Mouse (Mus musculus) neural tube, embryonic 11.5 days (tissue): Measurements from ENCODE around the gene Zbtb7b. TPM values are rescaled to one million over a fixed set of nuclear protein-coding genes. Genes with fewer than 3 reads are reported as not detected.

Source experiments
- ATAC-seq: fragments of 200-750 bp; cut with Nextera tagmentation; 2 replicates; pipeline ENCODE4 v1.8.0; 2017; ENCODE audit warnings: moderate number of reproducible peaks, mild to moderate bottlenecking, moderate TSS enrichment, moderate library complexity; ENCODE audit not compliant: insufficient read depth, low FRiP score, low TSS enrichment
- DNase-seq: peaks from one replicate; pipeline ENCODE4 v3.0.0-alpha.2; 2015; ENCODE audit warnings: low spot score
- H3K27ac ChIP-seq: fragments of 300-500 bp; sonication (generic); 2 replicates; pipeline ENCODE4 v1.5.1; 2014; ENCODE audit warnings: low read depth, mild to moderate bottlenecking, low read length
- H3K27me3 ChIP-seq: fragments of 300-500 bp; sonication (generic); 2 replicates; pipeline ENCODE4 v1.6.1; 2014; ENCODE audit warnings: mild to moderate bottlenecking, low read length, mixed read lengths; ENCODE audit not compliant: control insufficient read depth, insufficient read depth
- H3K36me3 ChIP-seq: fragments of 300-500 bp; sonication (generic); 2 replicates; pipeline ENCODE4 v1.6.1; 2014; ENCODE audit warnings: mild to moderate bottlenecking, low read length, moderate library complexity, mixed read lengths; ENCODE audit not compliant: control insufficient read depth, insufficient read depth
- H3K4me1 ChIP-seq: fragments of 300-500 bp; sonication (generic); 2 replicates; pipeline ENCODE4 v1.6.1; 2014; ENCODE audit warnings: low read length, mixed read lengths; ENCODE audit not compliant: control insufficient read depth, insufficient read depth
- H3K4me2 ChIP-seq: fragments of 300-500 bp; sonication (generic); 2 replicates; pipeline ENCODE4 v1.6.1; 2014; ENCODE audit warnings: low read depth, mild to moderate bottlenecking, moderate library complexity
- H3K4me3 ChIP-seq: fragments of 300-500 bp; sonication (generic); 2 replicates; pipeline ENCODE4 v1.5.1; 2014; ENCODE audit warnings: low read depth, low read length
- H3K9ac ChIP-seq: fragments of 300-500 bp; sonication (generic); 2 replicates; pipeline ENCODE4 v1.6.1; 2014; ENCODE audit warnings: mild to moderate bottlenecking, low read length
- H3K9me3 ChIP-seq: fragments of 300-500 bp; sonication (generic); 2 replicates; pipeline ENCODE4 v1.6.1; 2016; ENCODE audit warnings: low read length; ENCODE audit not compliant: control insufficient read depth
- WGBS: fragments of 180-500 bp; shearing (Covaris S2); extraction: QIAGEN DNeasy Blood & Tissue Kit; methylation state at CpG from one replicate; pipeline ENCODE4 v1.1.7; 2014; 5-methylcytosine and 5-hydroxymethylcytosine counted together
- polyA plus RNA-seq: library from polyadenylated mRNA; unstranded; fragments of >200 nt; fragmentation: Nextera tagmentation; extraction: Ambion mirVana; gene quantifications from 2 replicates; pipeline ENCODE4 v1.2.1, GENCODE M21; 2014

Gene Zbtb7b
- polyA plus RNA-seq, 1 experiment from 2014 or later: 0.25 TPM

DNA sequence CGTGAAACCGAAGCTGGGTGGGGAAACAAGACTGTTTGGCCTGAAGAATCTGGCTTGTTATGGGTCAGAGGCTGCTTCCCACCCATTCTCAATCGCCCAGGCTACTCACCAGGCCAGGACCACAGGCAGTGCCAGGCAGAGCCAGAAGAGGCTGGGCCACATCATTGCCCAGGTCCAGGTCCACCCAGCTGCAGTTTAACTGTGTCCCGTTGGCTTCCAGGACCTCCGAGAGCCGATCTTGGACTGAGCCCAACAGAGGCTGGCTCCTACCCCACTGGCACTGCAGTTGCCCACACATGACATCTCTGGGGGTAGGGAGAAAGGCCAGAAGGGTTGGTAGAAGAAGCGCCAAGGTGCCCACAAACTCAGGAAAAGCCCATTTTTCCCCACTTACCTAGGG, 51.3 kb downstream of the Zbtb7b start:
- Histone ChIP-seq H3K4me3 (no peak overlapping the region), H3K9ac (no peak overlapping the region), H3K4me1 (peaks cover 14% of the 10 kb centered on the region), H3K27me3 (peaks cover 4% of the 10 kb centered on the region; the same call in 1 of the 2 replicates), H3K36me3 (peaks cover 2% of the 10 kb centered on the region; the same call in 1 of the 2 replicates), H3K4me2 (no peak overlapping the region), H3K9me3 (no peaks in the 10 kb centered on the region), H3K27ac (no peak overlapping the region)
- DNase-seq (no peak), ATAC-seq (no peak)
- 84% methylated on average over 7 of the region's 7 CpGs for WGBS

DNA sequence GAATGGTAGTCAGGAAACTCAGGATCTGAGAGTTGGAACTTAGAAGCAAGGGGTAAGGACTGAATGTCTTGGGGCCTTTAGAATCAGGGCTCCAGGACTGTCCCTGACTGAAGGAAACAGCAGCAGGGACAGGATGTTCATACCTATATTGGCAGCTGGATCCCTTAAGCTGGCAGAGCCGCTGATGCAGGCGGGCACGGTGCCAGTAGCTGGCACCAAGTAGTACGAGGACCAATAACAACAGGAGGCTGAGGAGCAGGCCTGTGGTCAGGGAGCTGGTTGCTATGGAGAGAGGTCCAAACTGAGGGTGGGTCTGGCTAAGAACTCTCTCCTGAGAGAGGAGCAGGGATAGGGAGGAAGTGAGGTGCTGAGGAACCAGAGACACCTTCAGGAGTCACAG, 52.8 kb downstream of the Zbtb7b start:
- DNase-seq (no peak), ATAC-seq (no peak)
- H3K27ac ChIP-seq: no peak overlapping the region
- WGBS: 94% methylated on average over 4 of the region's 4 CpGs
- peaks cover 16% of the 10 kb centered on the region for H3K4me1 ChIP-seq
- H3K36me3 ChIP-seq: peaks cover 2% of the 10 kb centered on the region; the same call in 1 of the 2 replicates
- H3K4me3 ChIP-seq: no peak overlapping the region
- no peaks in the 10 kb centered on the region for H3K27me3 ChIP-seq
- no peak overlapping the region for H3K4me2 ChIP-seq
- no peak overlapping the region; the same call in 1 of the 2 replicates for H3K9ac ChIP-seq
- no peaks in the 10 kb centered on the region for H3K9me3 ChIP-seq

DNA sequence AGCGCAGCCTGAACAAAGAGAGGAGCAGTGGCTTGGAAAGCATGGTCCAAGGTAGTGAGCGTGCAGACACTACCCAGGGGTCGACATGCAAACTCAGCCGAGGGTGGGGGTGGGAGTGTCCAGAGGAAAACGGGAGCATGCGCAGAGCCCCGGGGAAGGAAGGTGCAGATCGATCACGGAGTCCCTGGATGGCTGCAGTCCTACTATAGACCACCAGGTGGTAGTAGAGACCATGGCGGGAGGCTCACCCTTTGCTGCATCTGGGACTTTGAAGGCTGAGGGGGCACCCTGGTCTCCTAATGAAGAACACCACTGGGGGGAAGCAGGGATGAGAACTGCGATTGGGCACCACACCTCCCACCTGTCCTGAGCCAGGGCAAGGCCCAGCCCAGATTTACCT, 54.1 kb downstream of the Zbtb7b start:
- H3K4me1 ChIP-seq: peaks cover 28% of the 10 kb centered on the region

DNA sequence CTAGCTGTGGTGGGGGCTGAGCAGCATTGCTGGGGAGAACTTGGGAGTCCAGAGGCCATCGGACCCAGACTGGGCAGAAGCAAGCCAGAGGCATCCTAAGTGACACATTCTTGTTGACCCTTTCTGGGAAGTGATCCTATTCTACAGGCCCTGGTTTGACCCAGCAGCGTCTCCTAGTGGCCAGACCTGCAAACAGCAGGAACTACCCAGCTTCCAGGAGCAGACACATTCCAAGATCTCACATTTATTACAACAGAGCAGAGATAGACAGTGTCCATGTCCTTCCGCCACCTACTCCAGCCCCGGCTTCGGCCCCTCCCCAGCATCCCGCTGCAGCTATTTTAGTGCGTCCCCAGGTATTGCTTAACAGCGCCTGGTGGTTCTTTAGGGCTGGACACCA, 55.2 kb downstream of the Zbtb7b start:
- Histone ChIP-seq H3K4me3 (no peak overlapping the region), H3K27me3 (no peaks in the 10 kb centered on the region), H3K9me3 (no peaks in the 10 kb centered on the region), H3K4me1 (peaks cover 28% of the 10 kb centered on the region), H3K36me3 (peaks cover 5% of the 10 kb centered on the region; the same call in 1 of the 2 replicates), H3K27ac (no peak overlapping the region), H3K9ac (no peak overlapping the region), H3K4me2 (peak overlapping the region; percentile 59; the same call in 1 of the 2 replicates)
- WGBS: 25% methylated on average over 8 of the region's 8 CpGs
- no peak for ATAC-seq
- peak; percentile 84 for DNase-seq

More for the DNA sequence above, 54.1 kb downstream of the Zbtb7b start:
- ATAC-seq (peak; percentile 48), DNase-seq (peak; percentile 88)
- peak overlapping the region; percentile 16 for H3K4me3 ChIP-seq
- H3K27me3 ChIP-seq: no peaks in the 10 kb centered on the region
- peak overlapping the region; percentile 45 for H3K4me2 ChIP-seq
- H3K9ac ChIP-seq: 0 out of 2 replicates have a peak overlapping the region, but pooled peaks have one; percentile 11
- peaks cover 2% of the 10 kb centered on the region; the same call in 1 of the 2 replicates for H3K36me3 ChIP-seq
- no peaks in the 10 kb centered on the region for H3K9me3 ChIP-seq
- 3% methylated on average over 11 of the region's 11 CpGs for WGBS
- no peak overlapping the region for H3K27ac ChIP-seq

DNA sequence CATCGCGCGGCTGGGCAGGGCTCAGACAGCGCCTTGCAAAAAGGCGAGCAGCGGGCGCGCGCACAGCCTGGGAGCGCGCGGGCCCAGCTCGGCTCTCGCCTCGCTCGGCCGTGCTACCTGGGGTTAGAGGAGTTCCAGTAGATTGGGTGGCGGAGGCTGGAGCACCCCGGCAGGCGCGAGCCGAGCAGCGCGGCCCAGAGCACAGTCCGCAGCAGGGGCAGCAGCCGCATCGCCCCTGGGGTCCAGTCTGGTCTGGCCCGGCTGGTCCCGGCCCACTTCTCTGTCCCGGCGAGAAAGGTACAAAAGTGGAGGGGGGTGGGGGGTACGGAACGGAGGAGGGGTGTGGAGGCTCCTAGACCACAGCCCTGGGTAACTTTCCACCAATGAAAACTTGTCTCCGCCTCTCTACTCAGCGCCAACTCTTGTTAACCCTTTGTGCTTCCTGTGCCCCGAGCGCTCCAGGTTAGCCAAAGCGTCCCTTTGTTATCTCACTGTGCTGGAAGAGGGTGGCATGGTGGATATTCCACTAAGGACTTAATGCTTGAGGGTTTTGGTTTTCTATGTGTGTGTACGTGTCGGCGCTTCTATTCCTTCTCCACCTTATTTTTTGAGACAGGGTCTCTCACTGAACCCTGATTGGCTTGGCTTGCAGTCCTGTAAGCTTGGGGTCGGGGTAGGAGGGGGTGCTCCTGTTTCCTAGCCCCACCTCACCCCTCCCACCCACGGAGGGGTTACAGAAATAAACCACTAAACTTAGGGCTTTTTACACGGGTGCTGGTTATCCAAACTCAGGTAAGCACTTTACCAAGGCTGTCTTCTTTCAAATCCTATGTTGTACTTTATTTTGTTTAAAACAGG, 56.6 kb downstream of the Zbtb7b start, which contains the start of gene Efna4:
TSS of gene Efna4 (minus strand) at position 308 of the 858 bp plus-strand sequence.
- peaks cover 32% of the 10 kb centered on the region for H3K4me1 ChIP-seq
- DNase-seq (peak; percentile 85), ATAC-seq (peak; percentile 79)
- peak within 1 kb of the TSS; percentile 93 for H3K9ac ChIP-seq
- peak within 1 kb of the TSS; percentile 88 for H3K4me3 ChIP-seq
- no peaks in the 10 kb centered on the region for H3K27me3 ChIP-seq
- H3K9me3 ChIP-seq: no peaks in the 10 kb centered on the region
- H3K4me2 ChIP-seq: peak within 1 kb of the TSS; percentile 59
- under 1% methylated on average over 44 of the region's 44 CpGs for WGBS
- peak within 1 kb of the TSS; percentile 87 for H3K27ac ChIP-seq
- H3K36me3 ChIP-seq: peaks cover 3% of the 10 kb centered on the region; the same call in 1 of the 2 replicates

DNA sequence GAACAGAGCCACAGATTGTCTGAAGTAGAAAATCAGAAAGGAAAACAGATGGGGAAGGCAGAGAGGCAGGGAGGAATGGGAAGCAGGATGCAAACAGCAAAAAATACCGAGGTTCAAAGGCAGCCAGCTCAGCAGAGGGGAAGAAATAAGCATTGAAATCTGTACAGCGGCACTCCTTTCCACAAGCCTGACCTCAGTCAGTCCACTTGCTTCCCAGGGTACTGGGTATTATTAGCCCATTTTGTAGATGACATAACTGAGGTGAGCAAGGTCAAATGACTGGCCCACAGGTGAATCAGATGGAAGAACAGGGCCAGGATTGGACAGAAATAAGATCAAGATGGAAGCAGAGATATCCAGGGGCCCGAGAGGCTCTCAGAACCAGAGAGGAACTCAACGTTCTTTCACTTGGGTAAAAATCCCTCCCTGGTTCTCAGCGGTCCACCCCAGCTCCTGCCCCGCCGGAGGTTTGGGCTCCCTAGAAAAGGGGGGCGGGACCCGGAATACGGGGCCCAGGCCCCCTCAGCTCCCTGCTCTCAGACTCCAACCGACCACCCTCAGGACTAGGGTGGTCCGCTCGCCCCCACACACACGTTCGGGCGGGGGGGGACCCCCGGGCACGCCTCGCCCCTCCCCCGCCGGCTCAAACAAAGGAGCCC, 57.4 kb downstream of the Zbtb7b start:
- Histone ChIP-seq H3K27ac (peak overlapping the region; percentile 87), H3K9ac (peak overlapping the region; percentile 93), H3K4me1 (peaks cover 39% of the 10 kb centered on the region), H3K36me3 (peaks cover 3% of the 10 kb centered on the region; the same call in 1 of the 2 replicates), H3K4me2 (peak overlapping the region; percentile 59), H3K4me3 (peak overlapping the region; percentile 88), H3K27me3 (no peaks in the 10 kb centered on the region), H3K9me3 (no peaks in the 10 kb centered on the region)
- WGBS: under 1% methylated on average over 18 of the region's 21 CpGs
- ATAC-seq (peak; percentile 42), DNase-seq (no peak)

DNA sequence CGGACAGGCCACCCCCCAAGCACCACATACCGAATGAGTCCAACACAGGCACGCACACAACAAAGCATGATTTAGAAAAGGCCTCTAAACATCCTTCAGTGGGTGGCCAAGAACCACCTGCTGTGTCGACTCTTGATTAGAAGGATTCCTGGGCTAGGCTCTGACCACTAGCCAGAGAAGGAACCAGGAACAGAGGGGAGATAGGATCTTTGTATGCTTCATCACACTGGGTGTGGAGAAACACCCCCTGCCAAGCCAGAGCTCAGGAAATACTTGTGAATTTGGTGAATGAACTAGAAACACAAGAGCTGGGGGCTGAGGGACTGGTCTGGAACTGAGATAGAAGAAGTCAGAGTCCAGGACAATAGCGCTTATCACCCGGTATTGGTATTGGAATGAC, 58.0 kb downstream of the Zbtb7b start:
- WGBS: 7% methylated on average over 6 of the region's 6 CpGs
- ATAC-seq: no peak
- peaks cover 40% of the 10 kb centered on the region for H3K4me1 ChIP-seq
- H3K36me3 ChIP-seq: peaks cover 3% of the 10 kb centered on the region; the same call in 1 of the 2 replicates
- peak overlapping the region; percentile 59 for H3K4me2 ChIP-seq
- H3K9me3 ChIP-seq: no peaks in the 10 kb centered on the region
- peak overlapping the region; percentile 88 for H3K4me3 ChIP-seq
- H3K27ac ChIP-seq: no peak overlapping the region
- H3K27me3 ChIP-seq: no peaks in the 10 kb centered on the region
- H3K9ac ChIP-seq: peak overlapping the region; percentile 93
- no peak for DNase-seq

DNA sequence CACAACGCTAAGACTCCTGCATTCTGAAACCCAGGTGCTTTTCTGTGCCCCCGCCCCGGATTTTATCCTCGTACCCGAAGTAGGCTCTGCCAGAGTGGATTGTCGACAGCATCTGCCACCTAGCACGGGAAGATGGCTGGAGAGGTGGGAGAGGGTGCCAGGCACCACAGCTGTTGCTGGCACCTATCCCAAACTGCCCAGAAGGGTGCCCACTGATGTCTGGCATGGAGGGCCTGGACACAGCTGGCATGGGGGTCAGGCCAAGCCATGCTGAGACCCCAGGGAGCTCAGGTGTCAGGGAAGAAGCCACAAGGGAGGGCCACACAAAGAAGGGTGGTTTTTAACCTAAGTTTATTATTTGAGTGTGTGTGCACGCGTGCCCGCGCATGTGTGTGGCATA, 61.5 kb downstream of the Zbtb7b start:
- peaks cover 34% of the 10 kb centered on the region for H3K4me1 ChIP-seq
- H3K27me3 ChIP-seq: no peaks in the 10 kb centered on the region
- H3K27ac ChIP-seq: no peak overlapping the region; the same call in 1 of the 2 replicates
- DNase-seq (no peak), ATAC-seq (no peak)
- no peak overlapping the region for H3K4me2 ChIP-seq
- no peak overlapping the region for H3K4me3 ChIP-seq
- no peaks in the 10 kb centered on the region for H3K9me3 ChIP-seq
- H3K9ac ChIP-seq: no peak overlapping the region
- WGBS: 47% methylated on average over 11 of the region's 11 CpGs
- peaks cover 3% of the 10 kb centered on the region; the same call in 1 of the 2 replicates for H3K36me3 ChIP-seq
